Mouse (Mus musculus) forebrain, embryonic 11.5 days (tissue): ENCODE results near the gene Ccdc187. TPM values are rescaled to one million over a fixed set of nuclear protein-coding genes. Genes with fewer than 3 reads are reported as not detected.

Experiments used
- ATAC-seq: fragments of 200-750 bp; cut with Nextera tagmentation; replicated peaks from 2 replicates; pipeline ENCODE4 v1.8.0; 2017; ENCODE audit warnings: moderate TSS enrichment; ENCODE audit not compliant: low FRiP score
- DNase-seq: peaks from one replicate; pipeline ENCODE4 v3.0.0-alpha.2; 2017; ENCODE audit warnings: low spot score
- H3K27ac ChIP-seq: fragments of 300-500 bp; sonication (generic); 2 replicates; pipeline ENCODE4 v1.5.1; 2014; ENCODE audit warnings: low read depth, low read length
- H3K27me3 ChIP-seq: fragments of 300-500 bp; sonication (generic); 2 replicates; pipeline ENCODE4 v1.6.1; 2014; ENCODE audit warnings: mild to moderate bottlenecking, low read length, mixed read lengths; ENCODE audit not compliant: control insufficient read depth, insufficient read depth
- H3K36me3 ChIP-seq: fragments of 300-500 bp; sonication (generic); 2 replicates; pipeline ENCODE4 v1.6.1; 2014; ENCODE audit warnings: mild to moderate bottlenecking, low read length, moderate library complexity, mixed read lengths; ENCODE audit not compliant: control insufficient read depth, insufficient read depth
- H3K4me1 ChIP-seq: fragments of 300-500 bp; sonication (generic); replicated peaks from 2 replicates; pipeline ENCODE4 v1.6.1; 2014; ENCODE audit warnings: low read length, mixed read lengths; ENCODE audit not compliant: control insufficient read depth, insufficient read depth
- H3K4me2 ChIP-seq: fragments of 300-500 bp; sonication (generic); 2 replicates; pipeline ENCODE4 v1.6.1; 2014; ENCODE audit warnings: low read depth, mild to moderate bottlenecking, low read length, moderate library complexity, mixed read lengths; ENCODE audit not compliant: severe bottlenecking
- H3K4me3 ChIP-seq: fragments of 300-500 bp; sonication (generic); 2 replicates; pipeline ENCODE4 v1.5.1; 2014; ENCODE audit warnings: low read depth, low read length
- H3K9ac ChIP-seq: fragments of 300-500 bp; sonication (generic); 2 replicates; pipeline ENCODE4 v1.6.1; 2014; ENCODE audit warnings: low read length
- H3K9me3 ChIP-seq: fragments of 300-500 bp; sonication (generic); 2 replicates; pipeline ENCODE4 v1.6.1; 2016; ENCODE audit warnings: low read length, mixed read lengths; ENCODE audit not compliant: control insufficient read depth
- WGBS: fragments of 180-500 bp; shearing (Covaris S2); extraction: QIAGEN DNeasy Blood & Tissue Kit; methylation state at CpG from one replicate; pipeline ENCODE4 v1.1.7; 2014; 5-methylcytosine and 5-hydroxymethylcytosine counted together
- polyA plus RNA-seq: library from polyadenylated mRNA; unstranded; fragments of >200 nt; fragmentation: Nextera tagmentation; extraction: Ambion mirVana; gene quantifications from 2 replicates; pipeline ENCODE4 v1.2.1, GENCODE M21; 2014

The Ccdc187 gene
- polyA plus RNA-seq, 1 experiment from 2014 or later = 0.05 TPM

DNA sequence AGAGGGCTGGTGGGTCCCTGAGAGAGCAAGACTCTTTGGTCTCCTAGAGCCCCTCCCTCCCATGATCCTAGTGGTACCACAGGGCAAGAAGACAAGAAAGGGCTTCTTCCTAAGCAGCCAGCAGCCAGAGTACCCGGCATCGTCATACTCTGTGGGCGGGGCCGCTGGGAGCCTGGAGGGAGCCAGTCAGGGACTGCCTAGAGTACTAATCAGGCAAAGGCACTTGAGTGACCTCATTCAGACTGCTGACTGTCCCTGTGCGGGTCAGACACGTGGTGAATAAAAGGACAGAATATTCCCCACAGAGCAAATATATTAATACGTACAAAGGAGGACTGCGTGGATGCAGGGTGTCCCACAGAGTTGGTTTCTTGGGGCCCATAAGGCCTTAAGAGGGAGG, 35.0 kb upstream of the Ccdc187 start:
- Histone ChIP-seq H3K4me2 (no peak overlapping the region), H3K4me1 (no peaks in the 10 kb centered on the region), H3K27me3 (no peaks in the 10 kb centered on the region), H3K36me3 (peaks cover 19% of the 10 kb centered on the region), H3K9me3 (no peaks in the 10 kb centered on the region), H3K4me3 (no peak overlapping the region), H3K9ac (no peak overlapping the region), H3K27ac (no peak overlapping the region)
- 0 out of 2 replicates have a peak, but pooled peaks have one; percentile 39 for ATAC-seq
- no peak for DNase-seq
- 67% methylated on average over 8 of the region's 8 CpGs for WGBS

DNA sequence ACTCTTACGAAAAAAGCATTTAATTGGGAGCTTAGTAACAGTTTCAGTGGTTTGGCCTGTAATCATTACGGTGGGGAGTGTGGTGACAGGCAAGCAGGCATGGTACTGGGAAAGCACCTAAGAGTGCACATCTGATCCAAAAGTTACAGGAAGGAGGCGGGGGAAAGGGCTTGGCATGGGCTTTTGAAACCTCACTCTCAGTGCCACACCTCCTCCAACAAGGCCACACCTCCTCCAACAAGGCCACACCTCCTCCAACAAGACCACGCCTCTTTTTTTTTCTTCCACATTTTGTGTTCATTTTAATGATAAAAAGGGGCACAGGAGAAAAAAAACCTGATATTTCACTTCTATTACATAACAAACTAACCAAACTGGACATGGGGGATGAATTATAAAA, 33.5 kb upstream of the Ccdc187 start:
- no peak overlapping the region for H3K9ac ChIP-seq
- no peaks in the 10 kb centered on the region for H3K9me3 ChIP-seq
- H3K36me3 ChIP-seq = peaks cover 32% of the 10 kb centered on the region
- no peaks in the 10 kb centered on the region for H3K27me3 ChIP-seq
- no peak overlapping the region for H3K4me3 ChIP-seq
- WGBS = 90% methylated on average over 4 of the region's 4 CpGs
- ATAC-seq (no peak), DNase-seq (no peak)
- no peak overlapping the region for H3K27ac ChIP-seq
- H3K4me1 ChIP-seq = no peaks in the 10 kb centered on the region
- no peak overlapping the region for H3K4me2 ChIP-seq

DNA sequence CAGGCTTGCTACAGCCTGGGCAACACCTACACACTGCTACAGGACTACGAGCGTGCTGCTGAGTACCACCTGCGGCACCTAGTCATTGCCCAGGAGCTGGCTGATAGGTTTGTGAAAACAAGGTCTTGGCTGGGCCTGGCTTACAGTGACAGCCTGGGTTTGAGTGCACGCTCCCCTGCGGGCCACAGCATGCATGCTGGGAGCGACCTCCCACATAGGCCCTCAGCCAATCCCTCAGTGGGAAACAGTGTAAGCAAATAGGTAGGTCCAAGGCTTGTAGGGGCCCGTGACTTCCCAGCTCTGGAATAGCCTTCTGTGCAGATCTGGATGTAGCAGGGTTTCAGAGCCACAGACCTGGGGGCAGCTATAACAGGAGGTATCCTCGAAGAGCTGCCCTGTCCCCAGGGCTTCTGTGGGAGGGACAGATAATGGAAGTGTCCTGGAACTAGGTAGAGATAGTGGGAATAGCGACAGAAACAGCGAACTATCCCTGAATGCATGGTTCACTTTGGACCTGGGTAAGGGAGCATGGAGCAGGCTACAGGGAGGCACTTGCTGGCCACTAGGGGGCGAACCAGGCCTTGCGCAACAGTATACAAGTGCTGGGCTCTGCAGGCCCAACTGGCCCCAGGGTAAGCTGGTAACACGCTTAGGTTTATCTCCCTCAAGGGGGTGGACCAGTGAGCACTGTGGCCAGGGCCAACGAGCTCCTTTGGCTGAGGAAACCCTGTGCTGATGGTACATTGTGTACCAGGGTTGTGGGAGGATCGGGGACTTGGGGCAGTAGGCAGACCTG, 31.2 kb upstream of the Ccdc187 start:
- peak; percentile 82 for DNase-seq
- H3K4me2 ChIP-seq = no peak overlapping the region
- H3K27ac ChIP-seq = no peak overlapping the region
- H3K27me3 ChIP-seq = no peaks in the 10 kb centered on the region
- H3K4me3 ChIP-seq = no peak overlapping the region
- H3K9ac ChIP-seq = no peak overlapping the region
- H3K36me3 ChIP-seq = peaks cover 27% of the 10 kb centered on the region
- 70% methylated on average over 15 of the region's 15 CpGs for WGBS
- H3K4me1 ChIP-seq = no peaks in the 10 kb centered on the region
- ATAC-seq = peak; percentile 62; the same call in 1 of the 2 replicates
- H3K9me3 ChIP-seq = no peaks in the 10 kb centered on the region

DNA sequence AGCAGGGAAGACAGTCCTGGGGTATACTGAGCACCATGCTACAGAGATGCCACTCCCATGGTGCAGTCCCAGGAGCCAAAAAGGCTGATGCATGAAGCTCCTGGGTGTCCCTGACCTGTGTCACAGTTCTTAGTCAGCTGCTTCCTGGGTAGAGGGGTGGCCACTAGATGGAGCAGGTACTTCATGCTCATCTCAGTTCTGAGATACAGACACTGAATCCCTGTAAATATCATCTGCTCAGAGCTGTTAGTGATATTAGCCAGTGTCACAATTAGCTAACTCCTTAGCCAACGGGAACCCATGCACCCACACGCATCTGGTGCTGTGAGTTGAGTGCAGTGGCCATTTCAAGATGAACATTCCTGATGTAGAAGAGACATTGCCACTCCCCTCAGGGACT, 30.6 kb upstream of the Ccdc187 start:
- H3K4me2 ChIP-seq = no peak overlapping the region
- ATAC-seq = no peak

DNA sequence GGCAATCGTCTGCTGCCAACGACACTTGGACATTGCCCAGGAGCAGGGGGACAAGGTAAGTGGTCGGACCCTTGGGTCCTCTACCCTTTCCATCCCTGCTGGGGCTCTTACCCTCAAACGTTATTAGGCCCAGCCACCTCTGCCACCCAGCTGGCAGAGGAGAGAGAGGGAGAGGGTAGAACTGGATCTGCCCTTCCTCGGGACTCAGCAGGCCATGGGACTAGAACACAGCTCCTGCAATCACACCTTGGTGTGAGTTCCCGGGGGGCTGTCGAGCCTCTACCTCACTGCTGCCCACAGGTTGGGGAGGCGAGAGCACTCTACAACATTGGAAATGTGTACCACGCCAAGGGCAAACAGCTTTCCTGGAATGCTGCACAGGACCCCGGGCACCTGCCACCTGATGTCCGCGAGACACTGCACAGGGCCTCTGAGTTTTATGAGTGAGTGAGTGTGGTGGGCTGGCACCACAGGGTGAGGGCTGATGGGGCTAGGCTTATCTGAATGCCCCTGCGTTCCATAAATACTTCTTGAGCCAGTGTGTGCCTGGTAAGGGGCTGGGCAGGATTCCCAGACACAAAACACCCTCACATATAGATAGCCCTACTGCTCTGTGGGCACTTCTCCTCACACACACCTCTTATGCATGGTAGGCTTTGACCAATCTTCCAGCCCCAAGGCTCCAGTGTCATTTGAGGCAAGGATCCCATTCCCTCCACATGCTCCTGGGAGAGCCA, 29.4 kb upstream of the Ccdc187 start:
- ATAC-seq (no peak), DNase-seq (no peak)
- no peak overlapping the region for H3K9ac ChIP-seq
- no peaks in the 10 kb centered on the region for H3K4me1 ChIP-seq
- no peak overlapping the region for H3K27ac ChIP-seq
- WGBS = 91% methylated on average over 13 of the region's 13 CpGs
- H3K4me2 ChIP-seq = no peak overlapping the region
- H3K9me3 ChIP-seq = no peaks in the 10 kb centered on the region
- no peaks in the 10 kb centered on the region for H3K27me3 ChIP-seq
- H3K36me3 ChIP-seq = peaks cover 26% of the 10 kb centered on the region
- H3K4me3 ChIP-seq = no peak overlapping the region

More for the DNA sequence above, 30.6 kb upstream of the Ccdc187 start:
- no peaks in the 10 kb centered on the region for H3K27me3 ChIP-seq
- H3K27ac ChIP-seq = no peak overlapping the region
- WGBS = 89% methylated on average over 2 of the region's 2 CpGs
- H3K4me3 ChIP-seq = no peak overlapping the region
- no peaks in the 10 kb centered on the region for H3K9me3 ChIP-seq
- peaks cover 26% of the 10 kb centered on the region for H3K36me3 ChIP-seq
- no peak overlapping the region for H3K9ac ChIP-seq
- DNase-seq = no peak
- H3K4me1 ChIP-seq = no peaks in the 10 kb centered on the region

DNA sequence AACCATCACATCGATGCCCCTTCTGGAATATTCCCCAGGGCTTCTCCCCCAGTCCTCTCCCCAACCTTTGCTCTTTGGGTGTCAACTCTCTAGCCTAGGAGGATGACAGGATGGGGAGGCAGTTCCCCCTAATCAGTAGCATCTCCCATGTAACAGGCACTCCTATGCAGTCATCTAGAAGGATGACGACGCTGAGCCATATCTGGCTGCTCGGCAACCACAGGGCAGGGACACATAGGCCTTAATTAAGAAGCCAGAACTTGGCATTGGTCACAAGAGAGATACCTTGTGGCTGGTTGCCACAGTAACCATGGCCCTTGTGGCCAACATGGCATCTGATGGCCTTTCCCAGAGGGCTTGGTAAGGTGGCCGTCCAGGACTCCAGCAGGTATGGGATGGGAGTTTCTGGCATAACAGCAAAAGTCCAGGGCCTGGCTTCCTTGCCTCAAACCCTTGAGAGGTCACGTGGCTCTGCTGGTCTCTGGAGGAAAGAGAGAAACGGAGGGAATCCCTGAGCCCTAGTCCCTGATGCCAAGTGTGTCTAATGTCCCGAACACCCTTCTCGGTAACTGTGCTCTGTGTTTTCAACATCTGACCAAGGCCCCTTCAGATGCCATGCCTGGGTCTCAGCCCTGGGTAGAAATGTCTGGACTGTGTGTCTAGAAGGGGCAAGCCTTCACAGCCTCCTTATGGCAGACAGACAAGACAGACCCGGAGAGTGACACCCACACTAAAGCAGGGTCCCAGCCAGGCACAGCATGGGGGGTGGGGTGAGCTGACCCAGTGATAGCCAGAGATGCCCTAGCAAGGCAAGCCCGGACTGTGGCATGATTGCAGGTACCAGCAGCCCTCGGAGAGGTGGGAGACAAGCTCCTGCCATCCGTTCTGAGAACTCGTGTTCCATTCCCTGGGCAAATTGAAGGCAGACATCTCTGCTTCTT, 26.2 kb upstream of the Ccdc187 start:
- no peaks in the 10 kb centered on the region for H3K27me3 ChIP-seq
- H3K4me2 ChIP-seq = no peak overlapping the region
- no peak for DNase-seq
- H3K27ac ChIP-seq = no peak overlapping the region
- peaks cover 11% of the 10 kb centered on the region; the same call in 1 of the 2 replicates for H3K4me1 ChIP-seq
- no peaks in the 10 kb centered on the region for H3K9me3 ChIP-seq
- H3K36me3 ChIP-seq = peaks cover 13% of the 10 kb centered on the region
- ATAC-seq = no peak
- WGBS = 93% methylated on average over 14 of the region's 14 CpGs
- no peak overlapping the region for H3K9ac ChIP-seq
- H3K4me3 ChIP-seq = no peak overlapping the region

DNA sequence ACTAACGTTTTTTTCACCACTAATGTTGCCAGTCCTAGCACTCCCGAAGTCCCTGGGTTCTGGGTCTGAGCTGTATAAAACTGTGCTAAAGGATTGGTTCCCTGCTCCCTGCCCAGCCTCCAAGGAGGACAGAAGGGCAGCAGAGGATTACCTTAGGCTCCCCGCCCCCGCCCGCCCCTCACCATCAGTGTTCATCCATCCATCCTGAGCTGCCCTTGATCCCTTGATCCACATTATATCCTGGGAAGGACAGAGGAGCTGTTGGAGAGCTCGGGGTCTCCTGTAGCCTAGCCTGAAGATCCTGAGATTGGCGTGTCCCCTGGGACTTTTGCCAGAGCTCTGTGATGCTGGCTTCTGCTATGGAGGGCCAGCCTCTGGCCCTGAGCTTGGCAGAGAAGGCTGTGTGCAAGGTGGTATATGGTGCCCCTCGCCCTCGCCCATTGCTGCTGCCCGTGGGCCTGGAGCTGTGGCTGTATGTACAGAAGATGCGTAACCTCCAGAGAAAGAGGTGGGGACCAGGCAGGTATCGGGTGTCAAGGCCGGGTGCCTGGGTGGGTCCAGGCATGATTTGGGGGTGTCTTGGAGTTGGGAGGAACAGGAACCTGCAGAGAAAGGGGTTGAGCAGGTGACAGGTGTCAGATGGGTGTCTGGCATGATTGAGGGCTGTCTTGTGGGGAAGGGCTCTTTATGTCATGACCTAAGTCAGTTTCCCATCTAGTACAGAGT, 25.3 kb upstream of the Ccdc187 start:
- Histone ChIP-seq H3K4me1 (peaks cover 13% of the 10 kb centered on the region; the same call in 1 of the 2 replicates), H3K27ac (no peak overlapping the region), H3K27me3 (no peaks in the 10 kb centered on the region), H3K36me3 (peaks cover 13% of the 10 kb centered on the region), H3K9me3 (no peaks in the 10 kb centered on the region), H3K9ac (no peak overlapping the region), H3K4me3 (no peak overlapping the region), H3K4me2 (no peak overlapping the region)
- no peak for DNase-seq
- WGBS = 86% methylated on average over 13 of the region's 13 CpGs
- no peak for ATAC-seq

DNA sequence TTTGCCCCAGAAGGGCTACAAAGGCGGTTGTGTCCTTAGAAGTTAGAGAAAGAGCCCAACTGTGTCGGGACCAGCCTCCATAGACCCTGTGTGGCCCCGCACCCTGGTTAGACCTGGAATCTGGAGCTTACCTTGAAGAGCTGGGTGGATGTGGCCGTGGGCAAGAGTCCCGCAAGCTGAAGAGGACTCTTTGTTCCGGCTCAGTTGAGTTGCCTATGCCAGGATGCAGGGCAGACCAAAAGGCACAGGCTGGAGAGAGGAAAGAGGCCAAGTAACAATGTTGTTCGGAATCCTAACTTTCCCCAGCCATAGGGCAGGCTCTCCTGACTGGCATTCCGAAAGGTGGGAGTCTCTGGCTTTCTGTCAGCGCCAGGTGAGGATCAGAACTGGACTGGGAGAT, 24.8 kb upstream of the Ccdc187 start:
- Histone ChIP-seq H3K4me1 (peaks cover 14% of the 10 kb centered on the region; the same call in 1 of the 2 replicates), H3K27me3 (no peaks in the 10 kb centered on the region), H3K9ac (no peak overlapping the region), H3K4me3 (no peak overlapping the region), H3K9me3 (no peaks in the 10 kb centered on the region), H3K36me3 (peaks cover 10% of the 10 kb centered on the region), H3K4me2 (no peak overlapping the region), H3K27ac (no peak overlapping the region)
- no peak for ATAC-seq
- no peak for DNase-seq
- WGBS = 91% methylated on average over 9 of the region's 9 CpGs
